17 mouse cellular contexts compared by ENCODE assay signal in the genomic region with DNA sequence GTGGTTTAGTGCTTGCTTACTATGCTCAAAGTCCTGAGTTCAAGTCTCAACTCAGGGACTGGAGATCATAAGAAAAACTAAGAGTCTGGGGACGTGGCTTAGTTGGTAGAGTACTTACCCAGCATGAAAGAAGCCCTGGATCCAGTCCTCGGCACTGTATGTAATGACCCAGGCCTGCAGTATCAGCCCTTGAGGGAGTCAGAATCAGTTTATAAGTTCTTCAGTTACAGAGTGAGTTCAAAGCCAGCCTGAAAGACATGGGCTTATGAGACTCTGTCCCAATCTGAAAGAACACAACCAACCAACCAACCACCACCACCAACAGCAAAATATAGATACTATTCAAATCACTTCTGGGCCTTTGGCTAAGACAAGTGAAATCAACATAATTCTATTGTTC.
"Had no signal": no experiment of that assay in that cellular context is flagged by ENCODE, and none has a peak within 500 bp of the region (broad histone marks: within the 10 kb centered on the region; RNA-seq: fewer than 3 reads in every experiment).

No protein-coding gene starts in this region.

- H3K9ac ChIP-seq: liver, postnatal 0 days; lung, embryonic 15.5 days; midbrain, embryonic 12.5 days; neural tube, embryonic 12.5 days; stomach, embryonic 15.5 days had no signal

- H3K36me3 ChIP-seq: lung, embryonic 15.5 days; midbrain, embryonic 10.5 days; midbrain, embryonic 12.5 days; neural tube, embryonic 12.5 days; stomach, embryonic 15.5 days had no signal

- DNase-seq: liver, postnatal 0 days; lung, adult 2 months; lung, postnatal 14 days; lung, postnatal 36 days; midbrain, embryonic 14.5 days; right cerebral cortex, postnatal 14 days; thymus, adult 2 months; thymus, postnatal 14 days; thymus, postnatal 36 days had no signal

- ATAC-seq: liver, postnatal 0 days; lung, postnatal 0 days; midbrain, embryonic 16.5 days had no signal

- H3K4me2 ChIP-seq: lung, embryonic 15.5 days; midbrain, embryonic 12.5 days; neural tube, embryonic 12.5 days; stomach, embryonic 15.5 days had no signal

- H3K27ac ChIP-seq: lung, embryonic 15.5 days; midbrain, embryonic 10.5 days; midbrain, embryonic 12.5 days; neural tube, embryonic 12.5 days; stomach, embryonic 15.5 days; stomach, postnatal 0 days had no signal

- H3K4me3 ChIP-seq: lung, embryonic 15.5 days; midbrain, embryonic 10.5 days; midbrain, embryonic 12.5 days; neural tube, embryonic 12.5 days; stomach, embryonic 15.5 days had no signal

- H3K27me3 ChIP-seq: lung, embryonic 15.5 days; stomach, embryonic 15.5 days had no signal

- H3K9me3 ChIP-seq: lung, embryonic 15.5 days; midbrain, embryonic 10.5 days; midbrain, embryonic 12.5 days; neural tube, embryonic 12.5 days; stomach, embryonic 15.5 days had no signal
